Mouse (Mus musculus): ENCODE results near the gene Scoc. TPM values are rescaled to one million over a fixed set of nuclear protein-coding genes. Genes with fewer than 3 reads are reported as not detected.
"Not testable (repeated sequence)": the region's sequence is repeated elsewhere in the genome, so short reads cannot be mapped to it uniquely, and the experiment has no call there.

Scoc gene
- total RNA-seq (2021) = 100 to 1,000 TPM; 218 to 232 TPM
- long read RNA-seq, experiment 1, transcript Scoc-203 (4 exons, 409 nt) = major isoform, 204 of 229 reads
- long read RNA-seq, experiment 1, transcript Scoc-202 (4 exons, 1,764 nt) = minor isoform, 15 of 229 reads
- long read RNA-seq, experiment 1, partial matches to known transcripts = 1 of 229 reads
- long read RNA-seq, experiment 1, other reads (novel, unspliced or antisense) = 8 of 229 reads
- long read RNA-seq, experiment 2, transcript Scoc-203 (4 exons, 409 nt) = major isoform, 154 of 175 reads
- long read RNA-seq, experiment 2, transcript Scoc-202 (4 exons, 1,764 nt) = minor isoform, 15 of 175 reads
- long read RNA-seq, experiment 2, partial matches to known transcripts = 0 of 175 reads
- long read RNA-seq, experiment 2, other reads (novel, unspliced or antisense) = 4 of 175 reads

GRCm38 (mm10) chr8:83458222-83458621 lies at the start of gene Scoc:
Scoc (minus strand) TSS chr8:83458391.
- DNase-seq (ENCODE audit: low spot score in 2 of 2) = no peak

- DNase-seq (ENCODE audit: low spot score in 2 of 2) = no peak
These were observed 1.4 kb upstream of the Scoc start for GRCm38 (mm10) chr8:83459606-83460005.

- no peak for DNase-seq (ENCODE audit: low spot score in 2 of 2)
These were observed 1.1 kb downstream of the Scoc start for GRCm38 (mm10) chr8:83457121-83457520.

GRCm38 (mm10) chr8:83451056-83451455 lies 7.1 kb downstream of the Scoc start:
- DNase-seq (ENCODE audit: low spot score in 2 of 2) = no peak

GRCm38 (mm10) chr8:83449960-83450359 lies 8.2 kb downstream of the Scoc start:
- DNase-seq (ENCODE audit: low spot score in 2 of 2) = peak; percentile 18 to 36

GRCm38 (mm10) chr8:83443052-83443400 lies 15.2 kb downstream of the Scoc start:
- no peak for DNase-seq (ENCODE audit: low spot score in 2 of 2)

GRCm38 (mm10) chr8:83442243-83443051 lies 15.7 kb downstream of the Scoc start:
- peak; percentile 95 to 96 for DNase-seq (ENCODE audit: low spot score in 2 of 2)

GRCm38 (mm10) chr8:83441656-83442242 lies 16.4 kb downstream of the Scoc start:
- no peak for DNase-seq (ENCODE audit: low spot score in 2 of 2)

- DNase-seq (ENCODE audit: low spot score in 2 of 2) = no peak
These were observed 21.1 kb downstream of the Scoc start for GRCm38 (mm10) chr8:83437077-83437476.

- no peak for DNase-seq (ENCODE audit: low spot score in 2 of 2)
These were observed 29.1 kb downstream of the Scoc start for GRCm38 (mm10) chr8:83429071-83429524.

- DNase-seq (ENCODE audit: low spot score in 2 of 2) = not testable (repeated sequence)
These were observed 29.6 kb downstream of the Scoc start for GRCm38 (mm10) chr8:83428621-83429020.

- DNase-seq (ENCODE audit: low spot score in 2 of 2) = no peak
These were observed 31.2 kb downstream of the Scoc start for GRCm38 (mm10) chr8:83426949-83427348.

GRCm38 (mm10) chr8:83426104-83426759 lies 32.0 kb downstream of the Scoc start:
- DNase-seq (ENCODE audit: low spot score in 2 of 2) = no peak

GRCm38 (mm10) chr8:83425202-83425601 lies 33.0 kb downstream of the Scoc start:
- no peak for DNase-seq (ENCODE audit: low spot score in 2 of 2)

- DNase-seq (ENCODE audit: low spot score in 2 of 2) = no peak
These were observed 35.0 kb downstream of the Scoc start for GRCm38 (mm10) chr8:83423032-83423825.

GRCm38 (mm10) chr8:83421354-83421753 lies 36.8 kb downstream of the Scoc start:
- DNase-seq (ENCODE audit: low spot score in 2 of 2) = no peak

GRCm38 (mm10) chr8:83418805-83419516 lies 39.2 kb downstream of the Scoc start:
- DNase-seq (ENCODE audit: low spot score in 2 of 2) = no peak

GRCm38 (mm10) chr8:83417970-83418369 lies 40.2 kb downstream of the Scoc start:
- DNase-seq (ENCODE audit: low spot score in 2 of 2) = no peak

GRCm38 (mm10) chr8:83416878-83417277 lies 41.3 kb downstream of the Scoc start:
- no peak for DNase-seq (ENCODE audit: low spot score in 2 of 2)

GRCm38 (mm10) chr8:83408496-83408895 lies 49.7 kb downstream of the Scoc start:
- DNase-seq (ENCODE audit: low spot score in 2 of 2) = no peak

Data from left cerebral cortex, adult 18-20 months (tissue).